In the genomic region with DNA sequence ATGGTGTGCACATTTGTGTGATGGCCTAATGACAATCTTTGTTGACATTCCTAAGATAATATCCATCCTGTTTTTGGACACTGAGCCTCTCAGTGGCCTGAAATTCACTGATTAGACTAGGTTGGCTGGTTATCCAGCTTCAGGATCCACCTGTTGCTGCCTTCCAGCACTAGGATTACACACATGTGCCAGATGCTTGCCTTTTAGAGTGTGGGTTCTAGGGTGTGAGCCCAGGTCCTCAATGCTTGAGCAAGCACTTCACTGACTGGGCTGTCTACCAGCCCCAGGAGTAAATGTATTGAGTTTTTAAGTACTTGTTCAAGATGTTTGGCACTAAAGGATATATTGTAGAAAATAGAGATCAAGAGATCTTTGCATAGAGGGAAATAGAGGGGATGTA, we compare ENCODE assay signal across 24 mouse cellular contexts. TPM values are rescaled to one million over a fixed set of nuclear protein-coding genes. Genes with fewer than 3 reads are reported as not detected.
DNase-seq lines count a peak whose midpoint lies in the region; ATAC-seq and TF ChIP-seq lines count a peak whose summit lies in the region.
"Had no signal": no experiment of that assay in that cellular context is flagged by ENCODE, and none has a peak within 500 bp of the region (broad histone marks: within the 10 kb centered on the region; RNA-seq: fewer than 3 reads in every experiment).

No protein-coding gene starts in this region.

- H3K9ac ChIP-seq in midbrain, embryonic 11.5 days (ENCODE audit: low read length) = no peak overlapping the region
- H3K9ac ChIP-seq: embryonic facial prominence, embryonic 12.5 days; embryonic facial prominence, embryonic 15.5 days; forebrain, postnatal 0 days; hindbrain, embryonic 12.5 days; hindbrain, embryonic 15.5 days had no signal

- H3K4me2 ChIP-seq in midbrain, embryonic 11.5 days = no peak overlapping the region
- H3K4me2 ChIP-seq: embryonic facial prominence, embryonic 12.5 days; embryonic facial prominence, embryonic 15.5 days; heart, embryonic 11.5 days; hindbrain, embryonic 12.5 days; hindbrain, embryonic 15.5 days had no signal

- no peaks in the 10 kb centered on the region for H3K9me3 ChIP-seq in midbrain, embryonic 11.5 days (ENCODE audit: control insufficient read depth, low read length)
- H3K9me3 ChIP-seq: embryonic facial prominence, embryonic 12.5 days; embryonic facial prominence, embryonic 15.5 days; hindbrain, embryonic 12.5 days; hindbrain, embryonic 15.5 days had no signal

- ATAC-seq in midbrain, embryonic 11.5 days (ENCODE audit: low FRiP score) = no peak
- ATAC-seq: forebrain, embryonic 14.5 days; forebrain, postnatal 0 days had no signal

- DNase-seq in lung, adult 18-20 months = peak; percentile 56 to 72
- DNase-seq in lung, postnatal 14 days = no peak
- peak; percentile 72 for DNase-seq in fat pad, adult 2 months (ENCODE audit: extremely low read depth, low read depth, low spot score)
- DNase-seq in lung, postnatal 36 days = peak; percentile 57
- DNase-seq in kidney, adult 11 months = no peak
- no peak for DNase-seq in midbrain, embryonic 11.5 days (ENCODE audit: low spot score, missing footprints)
- no peak for DNase-seq in layer of hippocampus, adult 2 months (ENCODE audit: low spot score in 2 of 2)
- DNase-seq: adrenal gland, adult 2 months; adrenal gland, postnatal 14 days; cerebellum, adult 11 months; cerebellum, adult 2 months; cerebellum, adult 9-11 months; cerebellum, postnatal 25 days; forebrain, postnatal 0 days; gastrocnemius, adult 2 months; gastrocnemius, postnatal 14 days; heart, adult 11 months had no signal

- H3K36me3 ChIP-seq in midbrain, embryonic 11.5 days (ENCODE audit: control insufficient read depth, insufficient read depth, low read length) = no peaks in the 10 kb centered on the region
- H3K36me3 ChIP-seq: embryonic facial prominence, embryonic 12.5 days; embryonic facial prominence, embryonic 15.5 days; hindbrain, embryonic 12.5 days; hindbrain, embryonic 15.5 days had no signal

- no peak overlapping the region for H3K4me3 ChIP-seq in midbrain, embryonic 11.5 days (ENCODE audit: low read depth, low read length)
- no peak overlapping the region for H3K4me3 ChIP-seq in layer of hippocampus, adult 2 months
- H3K4me3 ChIP-seq: embryonic facial prominence, embryonic 12.5 days; embryonic facial prominence, embryonic 15.5 days; erythroblast, embryonic 14.5 days; gastrocnemius, adult 2 months; hindbrain, embryonic 12.5 days; hindbrain, embryonic 15.5 days had no signal

- H3K4me1 ChIP-seq in midbrain, embryonic 11.5 days (ENCODE audit: control insufficient read depth, insufficient read depth, low read length) = no peaks in the 10 kb centered on the region
- H3K4me1 ChIP-seq: embryonic facial prominence, embryonic 12.5 days; embryonic facial prominence, embryonic 15.5 days; hindbrain, embryonic 12.5 days; hindbrain, embryonic 15.5 days had no signal

- H3K27me3 ChIP-seq in midbrain, embryonic 11.5 days (ENCODE audit: control insufficient read depth, insufficient read depth, low read length) = no peaks in the 10 kb centered on the region
- H3K27me3 ChIP-seq: embryonic facial prominence, embryonic 12.5 days; embryonic facial prominence, embryonic 15.5 days; hindbrain, embryonic 12.5 days; hindbrain, embryonic 15.5 days had no signal

- no peak for TF ChIP-seq CTCF in layer of hippocampus, adult 2 months (conservative IDR thresholded peaks at IDR 0.05)

- no peak overlapping the region for H3K27ac ChIP-seq in midbrain, embryonic 11.5 days (ENCODE audit: low read depth, low read length)
- no peak overlapping the region for H3K27ac ChIP-seq in layer of hippocampus, adult 2 months
- H3K27ac ChIP-seq: embryonic facial prominence, embryonic 12.5 days; embryonic facial prominence, embryonic 15.5 days; gastrocnemius, adult 2 months; hindbrain, embryonic 12.5 days; hindbrain, embryonic 15.5 days had no signal

RNA-seq across cellular contexts. Expression of gene Btaf1, which starts 12.1 kb away (rescaled TPM):
- 20.9 and 21.9 TPM in 2 replicates for polyA plus RNA-seq in midbrain, embryonic 11.5 days (2014; fragmentation: Nextera tagmentation; extraction: Ambion mirVana)
- total RNA-seq in layer of hippocampus, adult 2 months (2021) = 10 to 100 TPM; 23.9 to 33.4 TPM

RNA-seq across cellular contexts. Expression of gene Fgfbp3, which starts 18.6 kb away (rescaled TPM):
- 41.8 and 45.9 TPM in 2 replicates for polyA plus RNA-seq in midbrain, embryonic 11.5 days (2014; fragmentation: Nextera tagmentation; extraction: Ambion mirVana)
- total RNA-seq in layer of hippocampus, adult 2 months (2021) = 1 to 10 TPM; 6.9 to 9.0 TPM

Comparison
In these comparisons a context has a peak if more than half of its experiments do, and no peak if none do; other contexts are left out.
1. DNase-seq: peak in lung, adult 18-20 months (2 of 2), fat pad, adult 2 months (single experiment) and lung, postnatal 36 days (single experiment); none in lung, postnatal 14 days (single experiment), kidney, adult 11 months (single experiment), midbrain, embryonic 11.5 days (single experiment) and layer of hippocampus, adult 2 months (0 of 2).